Mouse (Mus musculus) gastrocnemius, postnatal 25 days (tissue): Measurements from ENCODE around the gene Il11ra1. TPM values are rescaled to one million over a fixed set of nuclear protein-coding genes. Genes with fewer than 3 reads are reported as not detected.
A peak's percentile ranks its signal among the peaks of the same experiment; 100 is the strongest.
"Not testable (repeated sequence)": the region's sequence is repeated elsewhere in the genome, so short reads cannot be mapped to it uniquely, and the experiment has no call there.

Experiments
- DNase-seq: peaks from one replicate; pipeline ENCODE4 v3.0.0; 2022
- total RNA-seq, 2 experiments: library from RNA; stranded (reverse); gene quantifications; 1 replicate in 1 of 2; 2 replicates in 1 of 2; pipeline ENCODE4 v1.2.3; 2021

Gene Il11ra1
- total RNA-seq, 2 experiments from 2014 or later, result 37.2 to 42.1 TPM

DNA sequence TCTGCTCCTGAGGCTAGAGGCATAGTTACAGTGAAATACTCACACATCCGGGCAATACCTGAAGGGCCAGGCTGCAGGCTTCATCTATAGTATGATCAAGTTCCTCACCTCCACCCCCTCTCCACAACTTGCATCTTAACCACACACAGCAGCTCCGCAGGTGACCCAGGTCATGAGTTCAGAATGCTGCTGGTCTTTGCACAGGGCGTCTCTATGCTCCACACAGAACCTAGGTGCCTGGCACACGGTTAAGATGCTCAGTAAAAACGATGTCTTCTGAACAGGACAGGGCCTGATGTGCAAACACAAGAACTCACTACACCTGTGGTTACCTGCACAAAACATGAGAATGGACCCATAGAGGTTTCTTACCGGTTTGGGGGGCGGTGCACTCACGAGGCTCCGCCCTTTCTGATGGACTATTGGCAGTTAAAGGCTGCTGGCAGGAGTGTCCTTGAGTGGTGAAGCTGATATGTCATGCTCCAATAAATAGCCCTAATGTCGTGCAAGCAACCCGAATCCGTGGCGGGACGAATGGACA is 55.1 kb downstream of the Il11ra1 start, which contains the start of gene Galt:
TSS of gene Galt (plus strand) at position 432 of the 541 bp plus-strand sequence.
- DNase-seq, result no peak

DNA sequence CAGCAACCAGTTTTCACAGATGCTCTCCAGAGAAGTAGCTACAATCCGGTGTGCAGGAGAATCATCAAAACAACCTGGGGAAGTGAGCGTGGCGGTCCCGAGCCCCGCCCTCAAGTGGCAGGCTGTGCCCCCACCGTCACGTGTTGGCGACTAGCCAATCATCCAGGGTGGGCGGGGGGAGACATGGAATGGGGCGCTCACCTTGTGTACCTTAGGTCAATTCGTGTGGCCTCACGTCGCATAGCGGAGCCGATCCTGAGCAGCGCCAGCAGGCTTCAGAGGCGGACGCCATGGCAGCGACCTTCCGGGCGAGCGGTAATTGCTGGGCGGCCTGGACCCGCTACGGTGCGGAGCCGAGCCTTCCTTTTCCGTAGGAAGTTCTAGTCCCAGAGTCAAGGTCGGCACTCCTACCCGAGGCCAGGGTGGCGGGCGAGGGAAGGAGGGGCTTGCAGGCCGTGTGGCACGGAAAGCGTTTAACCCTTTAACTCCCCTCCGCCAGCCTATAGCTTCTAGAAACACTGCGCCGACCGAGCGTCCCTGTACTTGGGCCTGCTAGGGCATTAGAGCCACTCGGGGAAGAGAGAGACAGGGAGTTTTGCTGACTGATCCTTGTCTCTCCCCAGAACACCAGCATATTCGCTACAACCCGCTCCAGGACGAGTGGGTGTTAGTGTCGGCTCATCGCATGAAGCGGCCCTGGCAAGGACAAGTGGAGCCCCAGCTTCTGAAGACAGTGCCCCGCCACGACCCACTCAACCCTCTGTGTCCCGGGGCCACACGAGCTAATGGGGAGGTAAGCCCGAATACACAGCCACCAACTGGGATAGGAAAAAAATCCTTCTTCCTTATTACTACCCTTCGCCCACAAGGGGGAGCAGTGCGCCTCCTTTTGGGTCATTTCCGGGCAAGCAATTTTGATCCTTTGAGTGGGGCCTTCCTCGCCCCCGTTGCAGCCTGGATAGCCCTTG is 55.8 kb downstream of the Il11ra1 start, which contains the start of gene Sigmar1:
TSS of gene Sigmar1 (minus strand) at position 820 of the 968 bp plus-strand sequence.
- peak; percentile 80 for DNase-seq

DNA sequence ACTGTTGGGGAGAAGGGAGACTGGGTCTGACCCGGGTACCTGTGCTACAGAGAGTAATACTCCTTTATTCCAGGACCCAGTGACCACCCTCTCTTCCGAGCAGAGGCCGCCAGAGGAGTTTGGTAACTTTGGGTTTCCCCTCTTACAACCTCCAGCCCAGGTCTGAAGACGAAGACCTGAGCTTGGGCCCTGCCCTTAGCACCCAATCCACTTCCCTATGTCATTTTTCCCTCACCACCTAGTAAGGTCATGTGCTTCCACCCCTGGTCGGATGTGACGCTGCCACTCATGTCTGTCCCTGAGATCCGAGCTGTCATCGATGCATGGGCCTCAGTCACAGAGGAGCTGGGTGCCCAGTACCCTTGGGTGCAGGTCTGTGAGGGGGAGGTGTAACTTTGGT is 56.7 kb downstream of the Il11ra1 start:
- DNase-seq, result no peak

DNA sequence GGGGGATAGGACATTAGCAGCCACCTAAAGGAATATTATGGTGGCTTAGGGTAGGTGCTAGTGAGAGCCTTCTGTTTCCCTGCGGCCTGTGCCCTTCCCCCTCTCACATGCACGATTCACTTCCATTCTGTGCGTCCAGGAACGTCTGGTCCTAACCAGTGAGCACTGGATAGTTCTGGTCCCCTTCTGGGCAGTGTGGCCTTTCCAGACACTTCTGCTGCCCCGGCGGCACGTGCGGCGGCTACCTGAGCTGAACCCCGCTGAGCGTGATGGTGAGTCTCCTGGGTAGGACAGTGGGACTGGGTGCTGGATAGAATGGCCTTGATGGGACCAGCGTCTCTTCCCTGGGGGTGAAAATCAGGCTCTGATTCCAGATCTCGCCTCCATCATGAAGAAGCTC is 57.5 kb downstream of the Il11ra1 start:
- no peak for DNase-seq

DNA sequence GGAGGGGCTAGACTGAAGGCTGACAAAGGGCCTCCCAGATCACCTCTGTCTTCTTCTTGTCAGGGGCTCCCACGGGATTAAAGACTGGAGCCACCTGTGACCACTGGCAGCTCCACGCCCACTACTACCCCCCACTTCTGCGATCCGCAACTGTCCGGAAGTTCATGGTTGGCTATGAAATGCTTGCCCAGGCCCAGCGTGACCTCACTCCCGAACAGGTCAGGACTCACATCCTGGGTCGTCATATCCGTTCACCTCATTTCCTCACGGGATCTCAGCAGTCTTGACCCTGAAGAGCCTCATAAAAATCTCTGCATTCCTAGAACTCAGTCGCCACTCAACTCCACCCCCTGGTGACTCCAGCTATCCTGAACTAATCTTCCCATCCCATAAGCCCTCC is 58.2 kb downstream of the Il11ra1 start:
- no peak for DNase-seq

DNA sequence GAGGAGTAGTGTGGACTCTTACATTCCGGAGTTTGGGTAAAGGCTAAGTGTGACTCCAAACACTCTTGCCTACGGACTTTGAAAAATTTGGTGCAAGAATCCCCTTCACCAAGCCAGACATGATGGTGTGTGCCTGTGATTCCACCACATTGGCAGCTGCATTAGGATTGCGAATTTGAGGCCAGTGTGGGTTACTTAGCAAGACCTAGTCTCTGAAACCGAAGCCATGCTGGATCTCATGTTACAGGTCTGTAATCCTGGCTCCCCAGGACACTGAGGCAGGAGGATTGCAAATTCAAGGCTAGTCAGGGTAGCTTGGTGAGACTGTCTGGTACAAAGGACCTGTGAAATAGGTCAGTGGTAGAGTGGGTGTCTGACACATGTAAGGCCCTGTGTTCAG is 58.9 kb downstream of the Il11ra1 start:
- no peak for DNase-seq

DNA sequence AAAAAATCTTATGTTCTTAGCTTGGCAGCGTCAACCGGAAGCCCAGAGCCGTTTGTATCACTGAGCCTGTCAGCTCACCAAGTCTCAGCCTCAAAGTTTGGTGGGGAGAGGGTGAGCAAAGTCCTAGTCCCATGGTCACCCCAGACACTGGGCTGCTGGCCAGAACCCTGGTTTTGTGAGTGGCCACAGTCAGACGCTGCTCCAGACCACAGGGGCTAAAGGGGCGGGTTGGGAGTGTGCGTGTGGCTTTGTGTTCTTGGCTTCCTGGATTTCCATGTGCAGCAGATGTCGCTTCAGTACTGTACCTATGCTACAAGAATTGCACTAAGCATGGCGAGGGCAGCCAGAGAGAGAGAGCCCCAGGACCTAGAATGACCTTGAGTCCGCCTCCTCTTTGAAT is 59.4 kb downstream of the Il11ra1 start:
- DNase-seq, result no peak

DNA sequence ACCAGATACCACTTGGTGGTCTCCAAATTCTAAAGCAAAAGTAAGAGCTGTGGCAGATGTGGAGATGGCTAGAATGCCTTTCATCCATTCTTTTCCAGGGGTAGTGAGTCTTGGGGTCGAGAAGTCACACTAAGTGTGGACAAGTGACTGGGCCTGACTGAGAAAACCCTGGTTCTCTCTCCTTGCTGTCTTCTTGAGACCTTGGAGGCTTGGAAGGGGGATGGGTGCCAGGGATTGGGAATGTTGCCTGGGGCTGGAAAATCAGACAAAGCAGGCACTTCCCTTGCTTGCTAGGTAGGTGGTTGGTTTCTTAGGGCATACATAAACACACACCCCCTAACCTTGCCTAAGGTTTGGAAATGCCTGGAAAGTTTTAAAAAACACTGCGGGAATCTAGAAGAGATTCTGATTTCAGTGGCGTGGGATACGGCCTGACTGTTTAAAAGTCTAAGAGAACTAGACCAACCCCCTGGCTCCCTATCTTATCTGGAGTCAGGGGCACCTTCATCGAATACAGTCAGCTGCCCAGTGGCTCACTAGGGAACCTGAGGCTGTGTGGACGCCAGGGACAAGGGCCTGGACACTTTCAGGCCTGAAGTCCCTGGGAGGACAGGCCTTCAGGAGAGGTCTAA is 60.0 kb downstream of the Il11ra1 start:
- DNase-seq, result no peak

DNA sequence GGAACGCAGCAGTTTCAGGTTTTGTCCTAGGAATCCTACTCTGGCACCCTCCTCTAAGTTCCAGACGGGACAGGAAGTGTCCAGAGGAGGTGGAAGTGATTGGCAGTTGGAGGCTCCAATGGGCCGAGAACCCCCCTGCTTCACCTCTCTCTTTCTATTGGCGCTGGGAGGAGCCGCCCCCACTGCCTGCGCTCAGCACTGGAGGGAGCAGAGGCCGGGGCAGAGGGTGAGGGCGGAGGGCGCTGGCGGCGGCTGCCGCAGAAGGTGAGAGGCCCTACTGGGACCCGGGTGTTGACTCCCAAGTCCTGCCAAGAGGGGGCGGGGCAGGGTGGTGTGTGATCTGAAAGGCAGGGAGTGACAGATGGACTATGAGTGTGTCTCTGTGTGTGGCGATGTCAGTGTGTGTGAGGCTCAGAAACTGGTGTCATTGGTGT is 60.5 kb downstream of the Il11ra1 start:
- DNase-seq, result peak; percentile 96

DNA sequence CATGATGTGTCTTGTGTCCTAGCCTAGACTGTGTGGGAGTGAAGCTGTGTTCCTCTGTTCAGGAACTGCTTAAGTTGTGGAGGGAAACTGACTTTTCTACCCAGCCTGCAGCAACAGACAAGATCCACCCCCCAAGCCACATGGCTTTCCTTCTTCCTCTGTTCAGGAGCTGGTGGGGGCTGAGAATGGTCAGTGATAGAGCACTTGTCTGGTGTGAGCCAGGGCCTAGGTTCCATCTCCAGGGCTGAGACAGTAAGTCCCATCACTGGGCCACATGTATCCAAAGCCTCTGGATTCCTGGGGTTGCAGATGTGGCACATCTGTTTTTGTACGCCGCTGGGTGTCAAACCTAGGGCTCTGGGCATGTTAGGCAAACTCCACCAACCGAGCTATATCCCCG is 61.1 kb downstream of the Il11ra1 start:
- DNase-seq, result no peak

DNA sequence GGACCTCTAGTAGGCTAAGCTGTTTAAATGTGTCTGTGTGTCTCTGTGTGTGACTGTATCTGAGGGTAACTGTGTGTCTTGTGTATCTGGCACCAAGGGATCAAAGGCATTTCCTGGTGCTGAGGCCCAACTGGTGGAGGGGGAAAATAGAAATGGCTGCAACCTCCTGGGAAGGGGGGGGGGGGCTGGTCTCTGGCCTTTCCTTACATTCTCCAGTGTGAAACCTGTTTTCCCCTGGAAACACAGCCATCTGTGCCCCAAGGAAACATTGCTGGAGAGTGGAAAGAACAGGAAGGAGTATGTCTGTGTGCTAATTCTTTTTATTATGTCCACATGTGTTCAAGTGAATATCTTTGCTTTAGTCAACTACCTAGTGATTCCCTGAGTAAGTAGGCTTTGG is 61.9 kb downstream of the Il11ra1 start:
- no peak for DNase-seq

DNA sequence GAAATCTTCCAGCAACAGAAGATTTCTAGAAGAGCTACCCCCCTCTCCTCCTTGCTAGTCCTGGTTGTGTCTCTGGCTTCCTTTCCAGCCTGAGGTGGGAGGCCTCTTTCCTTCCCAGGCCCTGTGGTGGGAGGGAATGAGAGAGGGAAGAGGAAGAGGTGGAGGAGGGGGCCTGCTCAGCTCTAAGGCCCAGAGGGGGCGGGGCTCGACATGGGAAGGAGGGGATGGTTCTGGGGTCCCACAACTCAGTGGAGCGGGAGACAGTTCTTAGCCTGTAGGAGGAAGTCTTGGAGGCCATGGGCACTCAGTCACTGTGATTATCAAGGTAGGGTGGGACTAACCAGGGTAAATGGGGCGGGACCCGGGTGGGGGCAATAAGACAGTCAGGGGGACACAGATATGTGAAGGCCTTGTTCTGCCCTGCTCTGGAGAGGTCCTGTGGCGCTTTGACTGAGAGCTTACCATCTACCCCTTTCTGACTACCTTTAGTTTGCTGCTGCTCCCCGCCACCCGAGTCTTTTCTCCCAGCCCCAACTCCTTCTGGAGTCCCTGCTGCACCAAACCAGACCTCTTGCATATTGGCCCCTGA is 62.4 kb downstream of the Il11ra1 start:
- DNase-seq, result peak; percentile 53

DNA sequence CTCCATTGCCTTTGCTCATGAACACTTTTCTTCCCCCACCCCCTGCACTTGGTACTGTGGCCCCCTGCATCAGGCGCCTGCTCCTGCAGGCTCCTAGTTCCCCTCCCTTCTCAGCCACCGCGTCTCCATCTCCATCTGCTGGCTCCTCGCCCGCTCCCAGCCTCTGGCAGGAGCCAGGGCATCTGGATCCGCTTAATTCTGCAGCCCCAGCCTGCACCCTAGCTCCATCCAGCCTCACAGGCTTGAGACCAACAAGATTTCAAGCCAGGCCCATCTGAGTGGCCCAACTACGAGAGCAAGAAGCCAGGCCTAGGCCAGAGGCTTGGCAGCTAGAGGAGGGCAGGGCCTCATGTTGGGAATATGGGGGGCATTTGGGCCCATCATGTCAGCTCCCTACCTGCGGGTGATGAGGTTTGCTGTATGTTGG is 62.9 kb downstream of the Il11ra1 start:
- DNase-seq, result peak; percentile 89

DNA sequence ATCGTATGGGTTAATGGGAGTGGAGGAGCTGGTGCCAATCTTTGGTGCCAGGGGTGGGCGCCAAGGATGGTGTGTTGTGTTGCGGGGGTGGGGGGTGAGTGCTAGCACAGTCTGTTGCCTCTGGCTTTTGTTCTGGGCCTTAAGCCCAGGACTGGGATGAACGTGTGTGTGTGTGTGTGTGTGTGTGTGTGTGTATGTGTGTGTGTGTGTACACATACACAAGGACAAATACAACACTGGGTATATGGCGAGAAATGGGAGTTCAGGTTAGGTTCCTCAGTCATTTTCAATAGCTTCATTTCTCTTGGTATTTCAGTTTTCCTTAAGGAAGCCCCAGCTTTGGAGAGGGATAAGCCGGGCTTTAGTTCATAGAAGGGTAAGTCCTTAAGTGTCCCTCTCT is 63.4 kb downstream of the Il11ra1 start:
- DNase-seq, result not testable (repeated sequence)

DNA sequence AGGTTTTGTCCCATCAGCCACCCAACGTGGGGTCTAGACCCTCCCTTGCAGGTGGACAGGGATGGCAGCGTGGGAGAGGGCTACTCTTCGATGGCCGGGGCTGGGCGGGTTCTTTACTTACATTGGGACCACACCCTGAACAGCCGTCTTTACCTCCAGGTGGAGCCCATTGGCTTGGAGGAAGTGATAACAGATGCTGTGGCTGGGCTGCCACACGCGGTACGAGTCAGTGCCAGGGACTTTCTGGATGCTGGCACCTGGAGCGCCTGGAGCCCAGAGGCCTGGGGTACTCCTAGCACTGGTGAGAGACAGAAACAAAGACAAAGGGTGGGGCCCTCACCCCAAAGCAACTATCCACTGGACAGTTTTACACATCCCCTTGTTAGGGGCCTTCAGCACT is 67.5 kb downstream of the Il11ra1 start:
- DNase-seq, result not testable (repeated sequence)

DNA sequence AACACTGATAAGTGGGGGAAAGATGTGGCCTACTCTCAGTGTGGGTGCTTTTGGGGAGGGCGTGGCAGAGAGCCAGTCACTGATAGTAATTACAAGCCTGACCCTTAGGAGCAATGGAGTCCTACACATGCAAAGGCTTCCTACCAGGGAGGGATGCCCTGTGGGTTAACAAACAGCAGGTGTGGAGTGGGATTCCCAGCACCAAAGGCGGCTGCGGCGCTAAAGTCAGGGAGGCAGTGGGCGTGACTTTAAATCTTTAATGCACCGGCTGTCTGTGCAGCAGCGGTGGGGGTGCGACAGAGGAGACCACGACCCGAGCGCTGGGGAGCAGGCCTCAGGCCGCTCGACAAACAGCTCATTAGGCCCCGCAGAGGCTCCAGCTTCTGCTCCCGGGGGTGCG is 73.2 kb downstream of the Il11ra1 start:
- peak; percentile 5 for DNase-seq

DNA sequence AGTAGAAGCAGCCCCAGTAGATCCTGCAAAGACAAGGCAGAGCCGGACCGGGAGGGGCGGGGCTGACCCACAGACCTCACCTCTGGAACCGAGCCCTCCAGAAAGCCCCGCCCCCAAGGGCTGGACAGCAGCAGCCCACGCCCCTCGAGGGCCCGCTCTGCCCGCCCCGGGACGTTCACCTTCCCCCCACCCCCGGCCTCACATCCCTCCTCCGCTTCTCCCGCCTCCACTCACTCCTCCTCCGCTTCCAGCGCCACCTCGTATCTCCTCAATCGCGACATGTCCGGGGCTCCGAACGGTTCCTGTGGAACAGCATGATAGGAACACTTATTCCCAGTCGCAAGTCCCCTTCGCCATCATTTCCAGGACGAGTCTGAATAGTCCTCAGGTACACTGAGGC is 73.7 kb downstream of the Il11ra1 start:
- DNase-seq, result peak; percentile 82

DNA sequence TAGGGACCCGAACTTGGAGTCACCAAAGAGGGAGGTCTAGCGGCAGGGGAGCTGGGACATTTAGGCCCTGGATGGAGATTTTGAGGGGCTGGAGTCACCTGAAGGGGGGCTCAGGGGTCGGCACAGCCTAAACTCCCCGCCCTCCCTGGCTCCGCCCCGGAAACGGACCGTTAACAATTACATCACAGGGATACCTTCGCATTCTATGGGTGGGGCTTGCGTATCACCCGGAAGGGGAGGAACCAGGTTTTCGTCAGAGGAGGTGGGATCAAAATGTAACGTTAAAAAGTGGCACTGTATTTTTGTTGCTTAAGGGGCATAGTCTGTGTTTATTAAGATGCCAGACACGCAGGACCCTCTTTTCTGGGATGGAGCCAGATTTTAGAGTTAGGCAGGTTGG is 74.2 kb downstream of the Il11ra1 start, which contains the start of gene Ccl27a:
TSS of gene Ccl27a (minus strand) at position 246 of the 400 bp plus-strand sequence.
- peak; percentile 75 for DNase-seq

DNA sequence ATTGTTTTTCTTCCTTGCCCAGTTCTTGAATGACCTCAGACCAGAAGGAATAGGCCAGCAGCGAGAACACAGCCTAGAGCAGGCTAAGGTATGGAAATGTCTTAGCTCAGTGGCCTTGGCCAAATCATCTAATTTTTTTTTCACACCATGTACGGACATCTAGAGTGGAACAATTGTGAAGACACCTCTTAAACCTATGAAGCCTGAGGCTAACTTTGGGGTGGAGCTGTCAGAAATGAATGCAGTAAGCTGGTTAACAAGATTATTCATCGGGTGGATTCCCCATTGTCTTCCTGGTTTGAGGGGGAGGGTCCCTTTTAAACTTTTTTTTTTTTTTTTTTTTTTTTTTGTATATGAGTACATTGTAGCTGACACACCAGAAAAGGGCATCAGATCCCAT is 74.7 kb downstream of the Il11ra1 start:
- DNase-seq, result not testable (repeated sequence)

DNA sequence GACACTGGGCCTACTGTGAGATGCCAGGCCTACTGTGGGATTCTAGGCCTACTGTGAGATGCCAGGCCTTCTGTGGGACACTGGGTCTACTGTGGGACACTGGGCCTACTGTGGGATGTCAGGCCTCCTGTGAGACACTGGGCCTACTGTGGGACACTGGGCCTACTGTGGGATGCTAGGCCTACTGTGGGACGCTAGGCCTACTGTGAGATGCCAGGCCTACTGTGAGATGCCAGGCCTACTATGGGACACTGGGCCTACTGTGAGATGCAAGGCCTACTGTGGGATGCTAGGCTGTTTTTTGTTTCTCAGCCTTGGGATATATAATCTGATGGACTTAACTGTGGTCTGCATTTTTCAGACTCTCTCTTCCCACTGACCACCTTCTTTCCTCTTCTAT is 76.1 kb downstream of the Il11ra1 start:
- peak; percentile 3 for DNase-seq

DNA sequence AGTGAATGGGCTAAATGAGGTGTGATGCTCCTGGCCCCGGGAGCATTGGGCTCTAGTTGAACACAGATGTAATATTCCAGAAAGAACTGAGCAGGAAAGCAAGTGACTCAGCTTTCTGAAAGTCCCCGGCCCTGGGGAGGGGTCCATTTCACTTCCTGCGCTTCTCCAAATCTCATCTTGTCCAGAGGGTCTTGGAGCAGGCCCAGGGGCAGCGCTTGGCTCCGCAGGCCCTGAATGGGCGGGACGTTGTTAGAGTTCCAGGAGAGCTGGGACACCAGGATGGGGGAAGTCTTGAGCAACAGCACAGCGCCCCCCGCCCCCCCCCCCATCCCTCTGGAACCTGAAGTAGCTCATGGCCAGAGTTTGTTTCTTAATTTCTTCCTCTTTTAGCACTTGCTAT is 81.5 kb downstream of the Il11ra1 start:
- DNase-seq, result peak; percentile 21

DNA sequence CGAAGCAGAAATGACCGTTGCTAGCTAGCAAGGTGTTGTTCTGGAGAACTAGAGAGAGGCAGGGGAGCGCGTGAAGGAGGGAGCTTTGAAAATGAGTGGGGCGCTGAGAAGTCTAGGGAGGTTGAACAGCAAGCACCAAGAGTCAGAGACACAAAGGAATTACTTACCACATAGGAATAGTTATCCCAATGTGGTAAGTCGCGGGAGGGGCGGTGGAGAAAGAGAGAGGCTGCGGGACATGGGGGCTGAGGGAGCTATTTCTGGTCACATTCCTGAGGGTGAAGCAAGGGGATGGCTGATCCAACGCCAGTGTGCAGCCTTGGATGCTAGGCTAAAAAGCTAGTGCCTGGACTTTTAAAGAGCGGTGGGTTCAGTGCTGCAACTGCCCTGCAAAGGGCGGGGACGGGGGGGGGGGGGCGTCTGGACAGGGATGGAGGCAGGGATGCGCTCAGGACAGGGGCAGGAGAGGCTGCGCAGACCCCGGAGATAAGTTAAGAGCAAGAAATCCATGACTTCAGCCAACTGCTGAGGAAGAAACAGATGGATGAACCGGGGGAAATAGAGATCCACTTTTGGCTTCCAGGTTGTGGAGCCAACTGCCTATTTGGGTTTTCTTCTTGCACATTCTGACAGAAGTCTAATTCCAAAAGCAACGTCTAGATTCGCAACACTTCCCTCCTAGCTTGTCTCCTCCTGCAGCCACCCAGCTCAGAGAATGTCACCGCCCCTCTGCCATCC is 82.1 kb downstream of the Il11ra1 start:
- DNase-seq, result peak; percentile 4
